Mouse (Mus musculus) kidney, postnatal 14 days (tissue): Measurements from ENCODE around the gene Slc5a10.
A peak's percentile ranks its signal among the peaks of the same experiment; 100 is the strongest.

ENCODE experiments used
- DNase-seq: peaks from one replicate; pipeline ENCODE4 v3.0.0; 2022; ENCODE audit warnings: mixed read lengths

Slc5a10 gene

GRCm38 (mm10) chr11:61720636-61721035, at the start of gene Slc5a10:
Gene Slc5a10, minus strand, starts transcription at chr11:61720826.
- DNase-seq: peak; percentile 61

GRCm38 (mm10) chr11:61761584-61762407, 41.2 kb upstream of the Slc5a10 start, which contains the start of gene Prpsap2:
Gene Prpsap2, minus strand, starts transcription at chr11:61762088.
- DNase-seq: peak; percentile 99

GRCm38 (mm10) chr11:61760518-61760917, 39.9 kb upstream of the Slc5a10 start:
- DNase-seq: no peak

GRCm38 (mm10) chr11:61757151-61757550, 36.5 kb upstream of the Slc5a10 start:
- no peak for DNase-seq

- no peak for DNase-seq
These were observed 31.0 kb upstream of the Slc5a10 start for GRCm38 (mm10) chr11:61751612-61752011.

- no peak for DNase-seq
These were observed 26.5 kb upstream of the Slc5a10 start for GRCm38 (mm10) chr11:61747161-61747560.

GRCm38 (mm10) chr11:61745781-61746180, 25.2 kb upstream of the Slc5a10 start:
- DNase-seq: no peak

- DNase-seq: no peak
These were observed 23.8 kb upstream of the Slc5a10 start for GRCm38 (mm10) chr11:61744460-61744859.

GRCm38 (mm10) chr11:61743768-61744167, 23.1 kb upstream of the Slc5a10 start:
- DNase-seq: no peak

GRCm38 (mm10) chr11:61740500-61740899, 19.9 kb upstream of the Slc5a10 start:
- no peak for DNase-seq

- no peak for DNase-seq
These were observed 16.7 kb upstream of the Slc5a10 start for GRCm38 (mm10) chr11:61737290-61737689.

- no peak for DNase-seq
These were observed 12.0 kb upstream of the Slc5a10 start for GRCm38 (mm10) chr11:61732672-61733071.

- DNase-seq: peak; percentile 62
These were observed 7.4 kb upstream of the Slc5a10 start for GRCm38 (mm10) chr11:61728037-61728436.

- peak; percentile 71 for DNase-seq
These were observed 1.5 kb upstream of the Slc5a10 start for GRCm38 (mm10) chr11:61722077-61722476.

- DNase-seq: peak; percentile 41
These were observed 800 bp downstream of the Slc5a10 start for GRCm38 (mm10) chr11:61719826-61720225.

- no peak for DNase-seq
These were observed 1.2 kb downstream of the Slc5a10 start for GRCm38 (mm10) chr11:61719387-61719786.

GRCm38 (mm10) chr11:61717990-61718389, 2.6 kb downstream of the Slc5a10 start:
- peak; percentile 38 for DNase-seq

- DNase-seq: no peak
These were observed 5.5 kb downstream of the Slc5a10 start for GRCm38 (mm10) chr11:61715130-61715529.

GRCm38 (mm10) chr11:61714346-61715117, 6.1 kb downstream of the Slc5a10 start:
- peak; percentile 84 for DNase-seq

GRCm38 (mm10) chr11:61713157-61713855, 7.3 kb downstream of the Slc5a10 start:
- no peak for DNase-seq

- DNase-seq: peak; percentile 43
These were observed 11.7 kb downstream of the Slc5a10 start for GRCm38 (mm10) chr11:61708928-61709327.

GRCm38 (mm10) chr11:61706232-61706631, 14.4 kb downstream of the Slc5a10 start:
- DNase-seq: no peak

GRCm38 (mm10) chr11:61705581-61705980, 15.0 kb downstream of the Slc5a10 start:
- no peak for DNase-seq
